Mouse (Mus musculus) myocyte (in vitro differentiated cells): ENCODE measurements around the gene Otop3. TPM values are rescaled to one million over a fixed set of nuclear protein-coding genes. Genes with fewer than 3 reads are reported as not detected.
"Not testable (repeated sequence)": the region's sequence is repeated elsewhere in the genome, so short reads cannot be mapped to it uniquely, and the experiment has no call there.

Experiments used
- H3K27me3 ChIP-seq: one replicate; pipeline ENCODE4 v1.6.1; 2011; ENCODE audit not compliant: control insufficient read depth, insufficient read depth, insufficient read length
- H3K36me3 ChIP-seq: one replicate; pipeline ENCODE4 v1.6.1; 2011; ENCODE audit not compliant: control insufficient read depth, insufficient read depth
- H3K4me2 ChIP-seq: one replicate; pipeline ENCODE4 v1.6.1; 2011; ENCODE audit warnings: low read depth, control low read depth
- H3K4me3 ChIP-seq: one replicate; pipeline ENCODE4 v1.5.1; 2011; ENCODE audit warnings: mild to moderate bottlenecking, control low read depth, moderate library complexity
- H3K79me2 ChIP-seq: one replicate; pipeline ENCODE4 v1.6.1; 2011; ENCODE audit not compliant: control insufficient read depth, insufficient read depth
- H3ac ChIP-seq: one replicate; pipeline ENCODE4 v1.6.1; 2011; ENCODE audit not compliant: control insufficient read depth, insufficient read length
- CEBPB ChIP-seq: IDR thresholded peaks from 2 replicates; pipeline ENCODE4 v1.6.1; 2011; ENCODE audit warnings: mild to moderate bottlenecking, moderate library complexity; ENCODE audit not compliant: poor library complexity, insufficient read depth, severe bottlenecking
- E2F4 ChIP-seq: IDR thresholded peaks from one replicate; pipeline ENCODE4 v1.6.1; 2011; ENCODE audit warnings: mild to moderate bottlenecking, control low read depth, moderate library complexity; ENCODE audit not compliant: insufficient read depth
- MAX ChIP-seq: IDR thresholded peaks from one replicate; pipeline ENCODE4 v1.6.1; 2011; ENCODE audit warnings: low read depth, mild to moderate bottlenecking, control low read depth
- MYOD1 ChIP-seq, 3 experiments: IDR thresholded peaks; one replicate each; pipeline ENCODE4 v1.6.1; 2011; ENCODE audit warnings: control low read depth in 2 of 3, low read depth in 2 of 3, mild to moderate bottlenecking in 2 of 3, moderate library complexity in 1 of 3; ENCODE audit not compliant: insufficient read length in 2 of 3, control insufficient read depth in 1 of 3
- MYOG ChIP-seq, 3 experiments: IDR thresholded peaks; one replicate each; pipeline ENCODE4 v1.6.1; 2011; ENCODE audit warnings: control low read depth in 2 of 3, low read depth in 2 of 3, mild to moderate bottlenecking in 2 of 3; ENCODE audit not compliant: insufficient read length in 2 of 3, control insufficient read depth in 1 of 3, insufficient read depth in 1 of 3
- POLR2A ChIP-seq: IDR thresholded peaks from one replicate; pipeline ENCODE4 v1.6.1; 2011; ENCODE audit warnings: low read depth, mild to moderate bottlenecking, control low read depth, moderate library complexity; ENCODE audit not compliant: insufficient read length
- POLR2AphosphoS2 ChIP-seq: IDR thresholded peaks from one replicate; pipeline ENCODE4 v1.6.1; 2011; ENCODE audit warnings: low read depth, control low read depth; ENCODE audit not compliant: insufficient read length
- REST ChIP-seq: IDR thresholded peaks from one replicate; pipeline ENCODE4 v1.6.1; 2011; ENCODE audit warnings: mild to moderate bottlenecking, control low read depth, moderate library complexity; ENCODE audit not compliant: insufficient read depth, insufficient read length
- SRF ChIP-seq: IDR thresholded peaks from one replicate; pipeline ENCODE4 v1.6.1; 2011; ENCODE audit warnings: low read depth; ENCODE audit not compliant: control insufficient read depth, insufficient read length
- TCF12 ChIP-seq: IDR thresholded peaks from one replicate; pipeline ENCODE4 v1.6.1; 2011; ENCODE audit warnings: mild to moderate bottlenecking, control low read depth; ENCODE audit not compliant: poor library complexity, insufficient read depth, severe bottlenecking
- TCF3 ChIP-seq: IDR thresholded peaks from one replicate; pipeline ENCODE4 v1.6.1; 2011; ENCODE audit warnings: low read depth, control low read depth; ENCODE audit not compliant: insufficient read length
- USF1 ChIP-seq: IDR thresholded peaks from one replicate; pipeline ENCODE4 v1.6.1; 2011; ENCODE audit warnings: low read depth, mild to moderate bottlenecking, control low read depth, moderate library complexity
- polyA plus RNA-seq: library from polyadenylated mRNA; unstranded; fragments of >200 nt; fragmentation: generic; extraction: Trizol; gene quantifications from one replicate; pipeline ENCODE4 v1.2.1, GENCODE M21; 2012; ENCODE audit warnings: missing spikeins

The Otop3 gene
- polyA plus RNA-seq, 1 experiment: not detected

- H3K4me2 ChIP-seq: peak overlapping the region; percentile 66
- TF ChIP-seq SRF: no peak
- no peak for TF ChIP-seq REST
- TF ChIP-seq TCF12: no peak
- no peak for TF ChIP-seq MYOD1 (IDR thresholded peaks at IDR 0.05; ENCODE audit: control insufficient read depth in 1 of 3, insufficient read length in 2 of 3, low read depth in 2 of 3)
- TF ChIP-seq E2F4: no peak
- no peak for TF ChIP-seq POLR2A
- no peak for TF ChIP-seq MYOG (IDR thresholded peaks at IDR 0.05; ENCODE audit: control insufficient read depth in 1 of 3, insufficient read depth in 1 of 3, insufficient read length in 2 of 3, low read depth in 2 of 3)
- peak; percentile 31 for TF ChIP-seq POLR2AphosphoS2
- peaks cover 8% of the 10 kb centered on the region for H3K36me3 ChIP-seq
- no peak overlapping the region for H3ac ChIP-seq
- H3K4me3 ChIP-seq: peak overlapping the region; percentile 71
- H3K27me3 ChIP-seq: no peaks in the 10 kb centered on the region
- peaks cover 68% of the 10 kb centered on the region for H3K79me2 ChIP-seq
Observed at GRCm38 (mm10) chr11:115383701-115384474, 49.4 kb downstream of the Otop3 start.

- peak overlapping the region; percentile 71 for H3K4me3 ChIP-seq
- no peaks in the 10 kb centered on the region for H3K27me3 ChIP-seq
- H3K79me2 ChIP-seq: peaks cover 73% of the 10 kb centered on the region
- peak overlapping the region; percentile 66 for H3K4me2 ChIP-seq
- peaks cover 8% of the 10 kb centered on the region for H3K36me3 ChIP-seq
- TF ChIP-seq CEBPB: no peak
- TF ChIP-seq E2F4: no peak
- TF ChIP-seq TCF12: no peak
- no peak for TF ChIP-seq TCF3
- no peak for TF ChIP-seq MAX
- TF ChIP-seq SRF: no peak
- no peak for TF ChIP-seq POLR2AphosphoS2
- no peak for TF ChIP-seq MYOG (IDR thresholded peaks at IDR 0.05; ENCODE audit: control insufficient read depth in 1 of 3, insufficient read depth in 1 of 3, insufficient read length in 2 of 3, low read depth in 2 of 3)
- TF ChIP-seq MYOD1 (IDR thresholded peaks at IDR 0.05; ENCODE audit: control insufficient read depth in 1 of 3, insufficient read length in 2 of 3, low read depth in 2 of 3): no peak
- no peak for TF ChIP-seq POLR2A
- TF ChIP-seq USF1: no peak
- no peak for TF ChIP-seq REST
- H3ac ChIP-seq: no peak overlapping the region
Observed at GRCm38 (mm10) chr11:115384587-115384986, 50.1 kb downstream of the Otop3 start.

GRCm38 (mm10) chr11:115386859-115387258 is 52.3 kb downstream of the Otop3 start:
- peaks cover 73% of the 10 kb centered on the region for H3K79me2 ChIP-seq
- H3ac ChIP-seq, H3K36me3 ChIP-seq, H3K27me3 ChIP-seq, H3K4me2 ChIP-seq, H3K4me3 ChIP-seq: not testable (repeated sequence)

- Histone ChIP-seq H3K27me3 (no peaks in the 10 kb centered on the region), H3K4me3 (no peak overlapping the region), H3K4me2 (no peak overlapping the region), H3K36me3 (peaks cover 18% of the 10 kb centered on the region), H3ac (no peak overlapping the region), H3K79me2 (peaks cover 31% of the 10 kb centered on the region)
- TF ChIP-seq USF1 (no peak), POLR2A (no peak), TCF12 (no peak), TCF3 (no peak)
Observed at GRCm38 (mm10) chr11:115391358-115391757, 56.8 kb downstream of the Otop3 start.

GRCm38 (mm10) chr11:115393721-115394325 is 59.3 kb downstream of the Otop3 start:
- peaks cover 13% of the 10 kb centered on the region for H3K36me3 ChIP-seq
- no peak overlapping the region for H3K4me2 ChIP-seq
- H3K4me3 ChIP-seq: no peak overlapping the region
- no peak for TF ChIP-seq POLR2AphosphoS2
- TF ChIP-seq CEBPB: no peak
- TF ChIP-seq E2F4: no peak
- TF ChIP-seq MYOG (IDR thresholded peaks at IDR 0.05; ENCODE audit: control insufficient read depth in 1 of 3, insufficient read depth in 1 of 3, insufficient read length in 2 of 3, low read depth in 2 of 3): no peak
- TF ChIP-seq SRF: no peak
- no peak for TF ChIP-seq TCF12
- TF ChIP-seq REST: no peak
- TF ChIP-seq MAX: no peak
- TF ChIP-seq USF1: no peak
- no peak for TF ChIP-seq MYOD1 (IDR thresholded peaks at IDR 0.05; ENCODE audit: control insufficient read depth in 1 of 3, insufficient read length in 2 of 3, low read depth in 2 of 3)
- no peak for TF ChIP-seq POLR2A
- no peak for TF ChIP-seq TCF3
- H3K79me2 ChIP-seq: peaks cover 6% of the 10 kb centered on the region
- no peaks in the 10 kb centered on the region for H3K27me3 ChIP-seq
- no peak overlapping the region for H3ac ChIP-seq

Other genes starting within 250 kb of the Otop3 start
- gene Rab37, start 243.3 kb upstream of the Otop3 start, polyA plus RNA-seq: 0.02 TPM
- gene Cd300lf, start 200.7 kb upstream of the Otop3 start, polyA plus RNA-seq: not detected
- gene Slc9a3r1, start 171.4 kb upstream of the Otop3 start, polyA plus RNA-seq: 16.1 TPM
- gene Tmem104, start 147.2 kb upstream of the Otop3 start, polyA plus RNA-seq: 15.5 TPM
- 22.6 TPM for gene Nat9, start 146.9 kb upstream of the Otop3 start, polyA plus RNA-seq
- not detected for gene Grin2c, start 67.5 kb upstream of the Otop3 start, polyA plus RNA-seq
- 13.9 TPM for gene Fdxr, start 57.7 kb upstream of the Otop3 start, polyA plus RNA-seq
- 0.62 TPM for gene Fads6, start 37.1 kb upstream of the Otop3 start, polyA plus RNA-seq
- gene Otop2, start 27.6 kb upstream of the Otop3 start, polyA plus RNA-seq: 0.01 TPM
- gene Ush1g, start 12.7 kb upstream of the Otop3 start, polyA plus RNA-seq: 0.16 TPM
- gene Hid1, start 33.0 kb downstream of the Otop3 start, polyA plus RNA-seq: 63.1 TPM
- gene Cdr2l, start 47.2 kb downstream of the Otop3 start, polyA plus RNA-seq: 52.8 TPM
- gene Mrpl58, start 69.0 kb downstream of the Otop3 start, polyA plus RNA-seq: 201 TPM
- gene Atp5h, start 85.2 kb downstream of the Otop3 start, polyA plus RNA-seq: 693 TPM
- 27.3 TPM for gene Kctd2, start 85.4 kb downstream of the Otop3 start, polyA plus RNA-seq
- not detected for gene Trim80, start 105.8 kb downstream of the Otop3 start, polyA plus RNA-seq
- gene Slc16a5, start 127.7 kb downstream of the Otop3 start, polyA plus RNA-seq: 0.10 TPM
- 6.2 TPM for gene Armc7, start 140.9 kb downstream of the Otop3 start, polyA plus RNA-seq
- gene Nt5c, start 157.1 kb downstream of the Otop3 start, polyA plus RNA-seq: 64.0 TPM
- gene Jpt1, start 179.7 kb downstream of the Otop3 start, polyA plus RNA-seq: 386 TPM
- gene Sumo2, start 201.5 kb downstream of the Otop3 start, polyA plus RNA-seq: 176 TPM
- 41.1 TPM for gene Nup85, start 229.7 kb downstream of the Otop3 start, polyA plus RNA-seq